Mouse (Mus musculus) bone marrow macrophage, adult 2 months (primary cell): ENCODE data around the gene Jph3.

Experiments used
- CTCF ChIP-seq: IDR thresholded peaks from 2 replicates; pipeline ENCODE4 v1.5.1; 2012; ENCODE audit warnings: low read depth, mild to moderate bottlenecking, low read length, moderate library complexity
- POLR2A ChIP-seq: IDR thresholded peaks from 2 replicates; pipeline ENCODE4 v1.6.1; 2012; ENCODE audit warnings: mild to moderate bottlenecking, low read depth, low read length, borderline replicate concordance

GRCm38 (mm10) chr8:121832503-121832902, 103.1 kb downstream of the Jph3 start:
- no peak for TF ChIP-seq POLR2A
- no peak for TF ChIP-seq CTCF
